Mouse (Mus musculus): ENCODE measurements around the gene Vgll4.

The Vgll4 gene

GRCm38 (mm10) chr6:114936297-114936940 lies 33.4 kb downstream of the Vgll4 start:
- no peak for DNase-seq

- no peak for DNase-seq
These were observed 34.4 kb downstream of the Vgll4 start for GRCm38 (mm10) chr6:114935362-114935761.

- DNase-seq, result peak; percentile 46 to 56
These were observed 35.7 kb downstream of the Vgll4 start for GRCm38 (mm10) chr6:114934045-114934444.

- no peak for DNase-seq
These were observed 36.8 kb downstream of the Vgll4 start for GRCm38 (mm10) chr6:114932991-114933392.

GRCm38 (mm10) chr6:114932116-114932500 lies 37.7 kb downstream of the Vgll4 start:
- DNase-seq, result no peak

- peak; percentile 67 to 74 for DNase-seq
These were observed 38.3 kb downstream of the Vgll4 start for GRCm38 (mm10) chr6:114931212-114932115.

GRCm38 (mm10) chr6:114930646-114931045 lies 39.1 kb downstream of the Vgll4 start:
- no peak for DNase-seq

- DNase-seq, result peak; percentile 83 to 89
These were observed 39.7 kb downstream of the Vgll4 start for GRCm38 (mm10) chr6:114930038-114930591.

- peak in 1 of 2 experiments; percentile 69 for DNase-seq
These were observed 40.4 kb downstream of the Vgll4 start for GRCm38 (mm10) chr6:114929346-114929745.

GRCm38 (mm10) chr6:114928462-114928861 lies 41.3 kb downstream of the Vgll4 start:
- peak; percentile 63 to 79 for DNase-seq

- peak in 1 of 2 experiments; percentile 44 for DNase-seq
These were observed 42.4 kb downstream of the Vgll4 start for GRCm38 (mm10) chr6:114927400-114927799.

GRCm38 (mm10) chr6:114926369-114927157 lies 43.2 kb downstream of the Vgll4 start:
- peak; percentile 56 to 70 for DNase-seq

- DNase-seq, result no peak
These were observed 44.6 kb downstream of the Vgll4 start for GRCm38 (mm10) chr6:114925196-114925595.

- DNase-seq, result peak in 1 of 2 experiments; percentile 62
These were observed 47.3 kb downstream of the Vgll4 start for GRCm38 (mm10) chr6:114922355-114923096.

- peak; percentile 91 to 95 for DNase-seq
These were observed 48.0 kb downstream of the Vgll4 start for GRCm38 (mm10) chr6:114921632-114922354.

- DNase-seq, result peak; percentile 58 to 67
These were observed 49.0 kb downstream of the Vgll4 start for GRCm38 (mm10) chr6:114920523-114921445.

GRCm38 (mm10) chr6:114919670-114920313 lies 50.0 kb downstream of the Vgll4 start:
- peak; percentile 63 to 67 for DNase-seq

- DNase-seq, result no peak
These were observed 50.8 kb downstream of the Vgll4 start for GRCm38 (mm10) chr6:114918994-114919393.

All from kidney, postnatal 36 days (tissue).